Mouse (Mus musculus): Measurements from ENCODE around the gene 1700014D04Rik. TPM values are rescaled to one million over a fixed set of nuclear protein-coding genes. Genes with fewer than 3 reads are reported as not detected.
"Not testable (repeated sequence)": the region's sequence is repeated elsewhere in the genome, so short reads cannot be mapped to it uniquely, and the experiment has no call there.

1700014D04Rik gene
- total and polyA plus RNA-seq, 3 experiments, result not detected

DNA sequence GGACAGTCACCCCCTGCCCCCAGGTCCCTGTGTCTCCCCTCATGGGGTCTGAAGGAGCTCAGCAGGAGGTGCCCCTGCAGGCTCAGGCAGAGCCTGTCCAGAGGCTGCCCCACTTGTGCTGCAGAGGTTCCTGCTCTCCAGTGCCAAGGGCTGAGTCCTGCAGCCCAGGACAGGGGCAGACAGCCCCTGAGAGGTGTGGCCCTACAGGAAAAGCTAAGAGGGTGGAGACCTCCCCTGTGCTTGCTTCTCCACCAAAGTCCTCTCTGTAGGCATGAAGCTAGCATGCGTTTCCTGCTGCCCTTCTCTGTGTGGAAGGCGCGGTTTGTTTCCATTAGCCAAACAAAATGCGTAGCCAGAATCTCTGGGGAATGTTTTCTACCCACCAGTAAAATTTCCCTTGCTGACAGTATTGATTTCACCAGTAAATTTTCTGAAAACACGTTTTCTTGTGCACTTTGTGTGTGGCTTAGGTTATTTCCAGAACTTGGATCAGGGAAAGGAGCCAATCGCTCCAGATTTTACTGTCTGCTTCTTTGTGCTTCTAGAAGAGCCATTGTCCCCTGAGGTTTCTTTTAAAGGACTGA, 27.6 kb downstream of the 1700014D04Rik start:
- dilution Hi-C loops (cut with MboI; ENCODE audit: extremely low pct_ligation_motif_present, extremely low pct_unique_long_range_greater_than_20kb, low sequenced_read_pairs); H3K36me3 ChIP-seq (replicated peaks in 1 of 2; ENCODE audit: control insufficient read depth in 1 of 2, insufficient read depth in 1 of 2, low read length in 1 of 2); H3K9ac ChIP-seq (ENCODE audit: insufficient read depth, low read depth); in situ Hi-C loops (cut with MboI; ENCODE audit: low pct_ligation_motif_present, low pct_unique_long_range_greater_than_20kb, low sequenced_read_pairs); H3K27ac ChIP-seq (ENCODE audit: insufficient read depth, low read depth); H3K4me3 ChIP-seq (replicated peaks in 1 of 3; ENCODE audit: low read depth in 2 of 3, low read length in 2 of 3, poor library complexity in 1 of 3); H3K79me2 ChIP-seq (replicated peaks; ENCODE audit: control insufficient read depth, extremely low read depth, insufficient read depth, poor library complexity, severe bottlenecking); H3K9me3 ChIP-seq (replicated peaks; ENCODE audit: low read length); H3K27me3 ChIP-seq (replicated peaks): not testable (repeated sequence)
- Histone ChIP-seq H3K4me2 (ENCODE audit: insufficient read depth, low read depth, poor library complexity, severe bottlenecking) (peak overlapping the region; percentile 41), H3K4me1 (ENCODE audit: control insufficient read depth in 1 of 2, insufficient read depth in 2 of 2) (peaks cover 11 to 25% of the 10 kb centered on the region in 2 experiments)
- TF ChIP-seq EP300 (IDR thresholded peaks at IDR 0.05; ENCODE audit: low read length) (0 out of 2 replicates have a peak, but pooled peaks have one; percentile 24), BHLHE40 (IDR thresholded peaks at IDR 0.05; ENCODE audit: low read depth, low read length) (0 out of 2 replicates have a peak, but pooled peaks have one; percentile 34)
- DNase-seq (ENCODE audit: extremely low read depth), result peak; percentile 20

DNA sequence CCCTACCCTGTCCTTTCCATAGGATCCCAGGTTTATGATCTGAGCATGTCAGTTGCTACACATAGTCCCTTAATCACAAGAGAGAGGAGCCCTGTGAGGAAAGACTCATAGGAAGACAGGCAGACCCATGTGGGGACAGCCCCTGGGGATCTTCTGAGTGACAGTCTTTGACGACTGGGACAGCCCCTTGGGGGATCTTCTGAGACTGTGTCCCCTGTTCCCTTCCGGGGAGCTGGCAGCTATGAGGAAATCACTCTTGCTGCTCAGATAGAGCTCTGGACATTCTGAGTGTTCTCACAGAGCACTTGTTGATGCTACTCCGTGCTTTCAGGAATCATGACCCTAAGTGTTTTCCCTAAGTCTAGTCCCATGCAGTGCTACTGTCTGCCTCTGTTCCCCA, 32.8 kb downstream of the 1700014D04Rik start:
- peaks cover 15 to 27% of the 10 kb centered on the region in 2 experiments for H3K4me1 ChIP-seq (ENCODE audit: control insufficient read depth in 1 of 2, insufficient read depth in 2 of 2)
- H3K79me2 ChIP-seq (replicated peaks; ENCODE audit: control insufficient read depth, extremely low read depth, insufficient read depth, poor library complexity, severe bottlenecking), result no peaks in the 10 kb centered on the region
- no peak overlapping the region for H3K9ac ChIP-seq (ENCODE audit: insufficient read depth, low read depth)
- peaks cover 4% of the 10 kb centered on the region for H3K27me3 ChIP-seq (replicated peaks)
- H3K9me3 ChIP-seq (replicated peaks; ENCODE audit: low read length), result no peaks in the 10 kb centered on the region
- no peak overlapping the region for H3K4me3 ChIP-seq (replicated peaks in 1 of 3; ENCODE audit: low read depth in 2 of 3, low read length in 2 of 3, poor library complexity in 1 of 3)
- dilution Hi-C loops (cut with MboI; ENCODE audit: extremely low pct_ligation_motif_present, extremely low pct_unique_long_range_greater_than_20kb, low sequenced_read_pairs), result no loop called here
- peak overlapping the region; percentile 64 for H3K4me2 ChIP-seq (ENCODE audit: insufficient read depth, low read depth, poor library complexity, severe bottlenecking)
- no peaks in the 10 kb centered on the region for H3K36me3 ChIP-seq (replicated peaks in 1 of 2; ENCODE audit: control insufficient read depth in 1 of 2, insufficient read depth in 1 of 2, low read length in 1 of 2)
- DNase-seq (ENCODE audit: extremely low read depth), result peak; percentile 92
- in situ Hi-C loops (cut with MboI; ENCODE audit: low pct_ligation_motif_present, low pct_unique_long_range_greater_than_20kb, low sequenced_read_pairs), result no loop called here
- no peak overlapping the region for H3K27ac ChIP-seq (ENCODE audit: insufficient read depth, low read depth)
- 0 out of 2 replicates have a peak, but pooled peaks have one; percentile 37 for TF ChIP-seq TBP (conservative IDR thresholded peaks at IDR 0.05; ENCODE audit: low read depth, low read length)
- no peak for TF ChIP-seq SIN3A (IDR thresholded peaks at IDR 0.05; ENCODE audit: low read length)
- peak; percentile 59; the same call in 1 of the 2 replicates for TF ChIP-seq MEF2A (IDR thresholded peaks at IDR 0.05; ENCODE audit: borderline replicate concordance, low read depth, low read length)
- no peak for TF ChIP-seq MAFK (IDR thresholded peaks at IDR 0.05; ENCODE audit: insufficient replicate concordance, low read length)
- TF ChIP-seq BHLHE40 (IDR thresholded peaks at IDR 0.05; ENCODE audit: low read depth, low read length), result no peak; the same call in 1 of the 2 replicates
- no peak for TF ChIP-seq NELFE (IDR thresholded peaks at IDR 0.05; ENCODE audit: low read depth, low read length)
- TF ChIP-seq RCOR1 (conservative IDR thresholded peaks at IDR 0.05; ENCODE audit: low read depth, low read length), result no peak
- no peak for TF ChIP-seq ZC3H11A (IDR thresholded peaks at IDR 0.05; ENCODE audit: low read depth, low read length)
- no peak for TF ChIP-seq PAX5 (IDR thresholded peaks at IDR 0.05; ENCODE audit: low read length)
- no peak for TF ChIP-seq ZKSCAN1 (IDR thresholded peaks at IDR 0.05; ENCODE audit: borderline replicate concordance, low read depth, low read length)
- TF ChIP-seq KAT2A (IDR thresholded peaks at IDR 0.05; ENCODE audit: insufficient replicate concordance, low read length), result no peak
- no peak for TF ChIP-seq UBTF (IDR thresholded peaks at IDR 0.05; ENCODE audit: low read depth, low read length)
- no peak for TF ChIP-seq RAD21 (IDR thresholded peaks at IDR 0.05; ENCODE audit: low read depth, low read length)
- TF ChIP-seq JUN (IDR thresholded peaks at IDR 0.05; ENCODE audit: insufficient read depth, low read depth, low read length), result no peak
- no peak for TF ChIP-seq ZNF384 (IDR thresholded peaks at IDR 0.05; ENCODE audit: low read depth, low read length)
- no peak for TF ChIP-seq SMC3 (IDR thresholded peaks at IDR 0.05; ENCODE audit: low read depth, low read length)
- no peak for TF ChIP-seq JUND (conservative IDR thresholded peaks at IDR 0.05; ENCODE audit: low read depth, low read length)
- peak; percentile 64 for TF ChIP-seq ETS1 (conservative IDR thresholded peaks at IDR 0.05; ENCODE audit: low read depth, low read length)
- no peak for TF ChIP-seq MAZ (IDR thresholded peaks at IDR 0.05; ENCODE audit: low read depth, low read length)
- TF ChIP-seq NRF1 (IDR thresholded peaks at IDR 0.05; ENCODE audit: low read depth, low read length), result 0 out of 2 replicates have a peak, but pooled peaks have one; percentile 5
- no peak for TF ChIP-seq POLR2A (IDR thresholded peaks at IDR 0.05; ENCODE audit: low read depth, low read length)
- no peak for TF ChIP-seq CTCF (conservative IDR thresholded peaks at IDR 0.05 in 1 of 2, IDR thresholded peaks at IDR 0.05 in 1 of 2; ENCODE audit: low read depth in 2 of 2, low read length in 2 of 2)
- TF ChIP-seq E2F4 (IDR thresholded peaks at IDR 0.05; ENCODE audit: insufficient replicate concordance, low read depth, low read length), result no peak
- peak; percentile 74 for TF ChIP-seq IRF4 (IDR thresholded peaks at IDR 0.05; ENCODE audit: low read depth, low read length)
- peak; percentile 33; the same call in 1 of the 2 replicates for TF ChIP-seq MYC (IDR thresholded peaks at IDR 0.05; ENCODE audit: low read depth, low read length)
- no peak for TF ChIP-seq POLR2AphosphoS2 (IDR thresholded peaks at IDR 0.05; ENCODE audit: low read depth, low read length)
- TF ChIP-seq ZMIZ1 (IDR thresholded peaks at IDR 0.05; ENCODE audit: low read depth, low read length), result no peak
- no peak for TF ChIP-seq USF1 (IDR thresholded peaks at IDR 0.05; ENCODE audit: low read depth, low read length)
- no peak for TF ChIP-seq GABPA (IDR thresholded peaks at IDR 0.05; ENCODE audit: insufficient replicate concordance, low read depth, low read length)
- peak; percentile 75 for TF ChIP-seq ELF1 (IDR thresholded peaks at IDR 0.05; ENCODE audit: low read depth, low read length)
- TF ChIP-seq MXI1 (IDR thresholded peaks at IDR 0.05; ENCODE audit: low read depth, low read length), result no peak; the same call in 1 of the 2 replicates
- TF ChIP-seq EP300 (IDR thresholded peaks at IDR 0.05; ENCODE audit: low read length), result peak; percentile 81
